Mouse (Mus musculus): ENCODE data around the gene Vav2. TPM values are rescaled to one million over a fixed set of nuclear protein-coding genes. Genes with fewer than 3 reads are reported as not detected.

Vav2 gene
- total RNA-seq, 2 experiments from 2014 or later, result 0.77 to 1.7 TPM

GRCm38 (mm10) chr2:27412245-27412800, 14.5 kb downstream of the Vav2 start:
- ATAC-seq (replicated peaks; ENCODE audit: low FRiP score, poor library complexity, severe bottlenecking), result no peak

GRCm38 (mm10) chr2:27411688-27412174, 15.1 kb downstream of the Vav2 start:
- no peak for ATAC-seq (replicated peaks; ENCODE audit: low FRiP score, poor library complexity, severe bottlenecking)

- ATAC-seq (replicated peaks; ENCODE audit: low FRiP score, poor library complexity, severe bottlenecking), result no peak
These were observed 16.2 kb downstream of the Vav2 start for GRCm38 (mm10) chr2:27410518-27411140.

GRCm38 (mm10) chr2:27408194-27408593, 18.6 kb downstream of the Vav2 start:
- ATAC-seq (replicated peaks; ENCODE audit: low FRiP score, poor library complexity, severe bottlenecking), result no peak

DNA sequence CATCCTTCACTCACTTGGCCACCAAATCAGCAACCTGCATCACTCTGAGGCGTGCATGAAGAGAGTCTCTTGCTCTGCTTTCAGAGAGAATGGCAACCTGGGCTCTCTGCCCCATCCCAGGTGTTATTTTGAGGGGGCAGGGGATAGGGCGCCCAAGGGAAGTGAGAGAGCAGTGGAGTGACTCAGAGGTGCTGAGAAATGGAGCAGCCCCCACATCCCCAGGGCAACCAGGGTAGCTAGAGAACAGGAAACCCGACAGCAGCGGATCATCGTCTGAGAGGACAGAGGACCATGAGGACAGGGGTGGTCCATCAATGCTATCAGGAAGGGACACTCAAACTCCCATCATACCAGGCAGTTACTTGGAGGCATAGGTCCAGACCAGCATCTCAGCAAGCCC, 19.9 kb downstream of the Vav2 start:
- no peak for ATAC-seq (replicated peaks; ENCODE audit: low FRiP score, poor library complexity, severe bottlenecking)

GRCm38 (mm10) chr2:27405094-27405884, 21.5 kb downstream of the Vav2 start:
- no peak for ATAC-seq (replicated peaks; ENCODE audit: low FRiP score, poor library complexity, severe bottlenecking)

DNA sequence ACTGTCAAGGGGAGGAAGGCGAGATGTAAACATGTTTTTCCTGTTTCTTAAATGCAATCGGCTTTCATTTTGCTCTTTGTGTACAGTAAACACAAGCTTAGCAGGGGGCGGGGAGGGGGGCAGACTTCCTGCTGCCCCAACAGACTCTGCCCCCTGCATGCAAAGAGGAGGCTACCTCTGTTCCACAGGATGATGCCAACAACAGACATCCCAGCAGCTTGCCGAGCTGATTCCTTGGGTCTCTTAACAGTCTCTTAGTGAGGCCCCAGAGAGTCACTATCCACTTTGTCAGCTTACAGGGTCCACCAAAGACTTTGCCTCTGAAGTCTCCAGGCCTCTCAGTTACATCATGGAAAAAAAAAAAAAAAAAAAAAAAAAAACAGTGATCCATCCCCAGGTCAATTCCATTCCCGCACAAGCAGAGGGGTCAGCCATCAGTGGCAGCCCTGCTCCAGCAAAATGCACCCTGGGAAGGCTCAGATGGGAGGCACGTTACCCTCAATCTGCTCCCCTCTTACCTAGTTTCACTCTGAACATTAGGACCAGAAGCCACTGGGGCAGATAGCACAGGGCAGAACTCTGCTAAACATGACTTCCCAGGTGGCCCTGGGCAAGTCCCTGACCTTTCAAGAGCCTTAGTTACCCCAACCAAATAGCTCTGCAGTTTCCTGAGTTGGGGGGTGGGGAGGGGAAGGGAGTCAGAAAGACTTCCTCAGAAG, 22.3 kb downstream of the Vav2 start:
- ATAC-seq (replicated peaks; ENCODE audit: low FRiP score, poor library complexity, severe bottlenecking), result no peak

GRCm38 (mm10) chr2:27401544-27401943, 25.3 kb downstream of the Vav2 start:
- no peak for ATAC-seq (replicated peaks; ENCODE audit: low FRiP score, poor library complexity, severe bottlenecking)

- ATAC-seq (replicated peaks; ENCODE audit: low FRiP score, poor library complexity, severe bottlenecking), result no peak
These were observed 26.8 kb downstream of the Vav2 start for GRCm38 (mm10) chr2:27400083-27400482.

DNA sequence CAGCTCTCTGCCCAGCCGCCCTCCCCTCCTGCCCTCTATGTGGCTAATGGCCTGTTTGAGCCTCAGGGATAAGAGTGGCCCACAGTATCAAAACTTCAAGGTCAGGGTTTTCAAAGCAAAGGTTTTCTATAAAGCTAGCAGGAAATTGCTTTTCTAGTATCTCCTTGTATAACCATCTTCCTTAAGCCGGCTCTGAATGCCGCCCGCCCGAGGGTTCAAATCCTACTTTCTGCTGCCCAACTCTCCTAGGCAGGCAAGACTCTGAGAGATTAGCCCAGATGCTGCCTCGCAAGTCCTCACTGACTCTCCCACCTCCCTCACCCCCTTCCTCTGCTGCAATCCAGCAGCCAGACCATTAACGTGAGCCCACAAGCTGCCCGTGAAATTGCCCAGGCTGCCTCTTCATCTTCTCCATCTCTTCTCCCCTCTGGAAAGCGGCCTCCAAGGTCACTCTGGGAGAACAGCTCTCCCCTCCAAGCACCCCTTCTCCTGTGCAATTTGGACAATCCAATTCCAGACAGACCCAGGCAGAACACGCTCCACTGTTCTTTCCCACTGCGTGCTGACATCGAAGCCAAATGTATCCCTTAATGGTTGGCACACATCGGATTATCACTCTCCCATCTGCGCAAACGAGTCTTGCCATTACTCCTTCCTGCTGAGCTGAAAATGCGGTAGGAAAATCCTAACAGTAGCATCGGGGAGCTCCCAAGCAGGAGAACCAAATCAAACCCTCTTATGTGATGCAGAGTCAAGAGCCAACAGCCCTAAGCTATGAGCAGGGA, 30.0 kb downstream of the Vav2 start:
- no peak for ATAC-seq (replicated peaks; ENCODE audit: low FRiP score, poor library complexity, severe bottlenecking)

DNA sequence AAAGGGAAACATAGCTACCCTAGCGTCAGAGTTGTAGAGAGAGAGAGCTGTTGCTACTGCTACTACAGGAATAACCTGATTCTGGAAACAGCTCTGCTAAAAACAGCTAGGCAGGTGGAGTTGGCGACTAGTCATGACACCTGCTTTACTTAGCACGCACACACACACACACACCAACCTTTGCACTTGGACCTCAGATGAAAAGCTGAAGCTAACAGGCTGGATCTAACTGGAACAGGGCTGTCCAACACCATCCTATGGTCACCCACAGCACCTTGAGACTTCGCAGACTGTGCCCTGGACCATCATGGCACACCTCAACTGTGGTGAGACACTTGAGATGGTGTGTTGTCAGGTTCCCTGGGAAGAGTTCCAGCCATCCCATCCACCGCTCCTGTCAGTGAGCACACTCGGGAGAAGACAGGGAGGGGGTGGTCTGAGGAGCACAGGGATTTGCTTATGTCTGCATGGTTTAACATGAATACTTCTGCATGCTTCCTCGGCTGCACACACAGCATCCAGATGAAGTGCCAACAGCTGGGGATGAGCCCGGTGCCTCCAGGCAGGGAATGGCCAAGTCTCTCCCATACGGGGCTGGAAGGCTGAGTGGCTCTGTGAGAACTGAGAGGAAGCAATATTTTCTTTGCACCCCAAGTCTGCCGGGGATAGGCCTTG, 32.5 kb downstream of the Vav2 start:
- ATAC-seq (replicated peaks; ENCODE audit: low FRiP score, poor library complexity, severe bottlenecking), result no peak

DNA sequence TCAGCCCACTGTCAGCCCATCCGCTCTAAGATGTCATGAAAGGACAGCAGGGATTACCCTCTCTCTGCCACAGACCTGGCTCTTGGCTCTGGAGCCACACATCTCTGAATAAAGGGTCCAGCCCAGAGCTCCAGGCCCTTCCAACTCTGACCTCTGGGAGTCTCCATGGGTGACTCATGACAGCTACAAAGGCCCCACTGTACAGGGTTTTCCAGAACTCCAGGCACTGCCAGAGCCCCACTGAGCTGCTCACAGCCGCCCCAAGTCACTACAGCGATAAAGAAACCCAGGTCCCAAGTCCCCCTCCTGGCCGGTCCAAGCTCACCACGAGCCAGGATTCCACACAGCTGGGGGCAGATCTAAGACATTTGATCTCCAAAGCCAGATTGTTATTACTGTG, 34.6 kb downstream of the Vav2 start:
- ATAC-seq (replicated peaks; ENCODE audit: low FRiP score, poor library complexity, severe bottlenecking), result no peak

GRCm38 (mm10) chr2:27390775-27391174, 36.1 kb downstream of the Vav2 start:
- ATAC-seq (replicated peaks; ENCODE audit: low FRiP score, poor library complexity, severe bottlenecking), result no peak

DNA sequence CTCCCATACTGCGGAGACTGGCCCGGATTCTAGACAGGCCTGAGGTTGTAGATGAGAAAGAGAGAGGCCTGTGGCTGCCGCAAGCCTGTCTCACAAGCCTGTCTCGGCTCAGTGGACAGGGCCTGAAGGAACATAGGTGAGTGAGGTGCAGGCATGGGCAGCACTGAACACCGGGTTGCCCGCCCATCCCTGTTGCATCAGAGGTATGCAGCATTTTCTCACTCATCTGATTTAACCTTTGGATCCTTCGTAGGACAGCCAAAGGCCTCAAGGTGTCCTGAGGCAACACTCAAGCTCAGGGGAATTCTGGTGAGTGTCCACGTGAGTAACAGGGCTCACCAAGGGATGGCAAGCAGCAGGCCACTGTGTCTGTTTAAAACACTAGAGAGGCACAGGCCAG, 36.5 kb downstream of the Vav2 start:
- ATAC-seq (replicated peaks; ENCODE audit: low FRiP score, poor library complexity, severe bottlenecking), result no peak

GRCm38 (mm10) chr2:27389272-27390162, 37.3 kb downstream of the Vav2 start:
- ATAC-seq (replicated peaks; ENCODE audit: low FRiP score, poor library complexity, severe bottlenecking), result no peak

GRCm38 (mm10) chr2:27387209-27387608, 39.6 kb downstream of the Vav2 start:
- no peak for ATAC-seq (replicated peaks; ENCODE audit: low FRiP score, poor library complexity, severe bottlenecking)

GRCm38 (mm10) chr2:27381698-27382097, 45.1 kb downstream of the Vav2 start:
- no peak for ATAC-seq (replicated peaks; ENCODE audit: low FRiP score, poor library complexity, severe bottlenecking)

DNA sequence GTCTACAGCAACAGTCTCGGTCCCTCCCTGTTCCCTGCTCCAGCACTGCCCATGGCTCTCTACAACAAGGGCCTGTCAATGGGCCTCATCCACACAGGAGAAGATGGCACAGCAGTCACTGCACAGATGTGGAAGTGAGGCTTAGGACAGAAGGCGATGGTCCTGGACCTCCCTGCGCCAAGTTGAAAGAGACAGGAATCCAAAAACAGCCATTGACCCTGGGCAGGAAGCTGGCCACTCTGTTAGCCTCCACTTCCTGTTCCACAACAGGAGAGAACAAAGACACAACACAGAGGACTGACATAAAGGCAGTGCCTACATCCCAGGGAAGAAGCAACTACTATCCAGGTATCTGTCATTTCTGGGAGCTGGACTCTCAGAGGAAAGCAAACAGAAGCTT, 45.6 kb downstream of the Vav2 start:
- no peak for ATAC-seq (replicated peaks; ENCODE audit: low FRiP score, poor library complexity, severe bottlenecking)

All from erythroblast, adult 5-6 weeks (primary cell).